In the genomic region with DNA sequence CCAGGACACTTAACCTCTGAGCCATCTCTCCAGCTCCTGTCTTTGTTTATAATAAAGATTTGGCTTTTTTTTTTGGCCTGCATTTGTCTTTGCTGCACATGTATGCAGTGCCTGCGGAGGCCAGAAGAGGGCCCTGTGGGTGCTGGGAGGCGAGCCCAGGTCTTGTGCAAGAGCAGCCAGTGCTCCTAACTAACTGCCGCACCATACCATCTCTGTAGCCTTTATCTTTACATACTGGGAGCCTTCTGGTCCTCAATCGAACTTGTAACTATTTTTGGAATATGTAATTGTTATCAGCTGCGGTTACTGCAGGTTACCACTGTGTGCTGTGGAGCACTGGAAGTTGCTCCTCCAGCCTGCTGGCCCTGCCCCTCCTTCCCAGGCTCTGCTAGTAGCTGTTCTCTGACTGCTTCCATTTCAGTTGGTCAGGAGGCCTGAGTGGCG, we compare ENCODE assay signal across 8 mouse cellular contexts. TPM values are rescaled to one million over a fixed set of nuclear protein-coding genes. Genes with fewer than 3 reads are reported as not detected.
DNase-seq lines count a peak whose midpoint lies in the region; ATAC-seq lines count a peak whose summit lies in the region.
"Had no signal": no experiment of that assay in that cellular context is flagged by ENCODE, and none has a peak within 500 bp of the region (broad histone marks: within the 10 kb centered on the region; RNA-seq: fewer than 3 reads in every experiment).

No protein-coding gene starts in this region.

- ATAC-seq in limb, embryonic 11.5 days (ENCODE audit: insufficient number of reproducible peaks, low FRiP score, low TSS enrichment, low read depth): no peak
- no peak for ATAC-seq in heart, embryonic 13.5 days (ENCODE audit: extremely low read depth, insufficient number of reproducible peaks, low FRiP score, low TSS enrichment)
- peak; percentile 46 for ATAC-seq in liver, embryonic 13.5 days (ENCODE audit: low read depth)

- H3K27ac ChIP-seq in limb, embryonic 11.5 days (replicated peaks; ENCODE audit: low read depth, low read length): no peak overlapping the region
- no peak overlapping the region for H3K27ac ChIP-seq in limb, embryonic 10.5 days
- peak overlapping the region; percentile 76 for H3K27ac ChIP-seq in heart, embryonic 13.5 days (replicated peaks)
- no peak overlapping the region for H3K27ac ChIP-seq in liver, embryonic 13.5 days

- H3K4me1 ChIP-seq in limb, embryonic 11.5 days (ENCODE audit: control insufficient read depth, insufficient read depth, low read length): peaks cover 10% of the 10 kb centered on the region
- H3K4me1 ChIP-seq in limb, embryonic 10.5 days: peaks cover 26% of the 10 kb centered on the region
- H3K4me1 ChIP-seq in heart, embryonic 13.5 days: peaks cover 64% of the 10 kb centered on the region
- H3K4me1 ChIP-seq in liver, embryonic 13.5 days (replicated peaks): peaks cover 64% of the 10 kb centered on the region

- H3K4me2 ChIP-seq in limb, embryonic 11.5 days (ENCODE audit: low read depth, severe bottlenecking): no peak overlapping the region
- H3K4me2 ChIP-seq in heart, embryonic 13.5 days: peak overlapping the region; percentile 13; the same call in 1 of the 2 replicates
- peak overlapping the region; percentile 32 for H3K4me2 ChIP-seq in liver, embryonic 13.5 days

- H3K9ac ChIP-seq in limb, embryonic 11.5 days (ENCODE audit: low read length): no peak overlapping the region
- H3K9ac ChIP-seq in heart, embryonic 13.5 days: peak overlapping the region; percentile 26
- H3K9ac ChIP-seq in liver, embryonic 13.5 days: 0 out of 2 replicates have a peak overlapping the region, but pooled peaks have one; percentile 4

- WGBS in limb, embryonic 11.5 days: 74% methylated on average over 6 of the region's 6 CpGs
- WGBS in limb, embryonic 10.5 days: 77% methylated on average over 6 of the region's 6 CpGs
- WGBS in heart, embryonic 13.5 days: 29% methylated on average over 6 of the region's 6 CpGs
- 14% methylated on average over 6 of the region's 6 CpGs for WGBS in liver, embryonic 13.5 days (ENCODE audit: insufficient replicate concordance)

- H3K4me3 ChIP-seq in limb, embryonic 11.5 days (ENCODE audit: low read depth, low read length): no peak overlapping the region
- H3K4me3 ChIP-seq in limb, embryonic 10.5 days: no peak overlapping the region
- H3K4me3 ChIP-seq in heart, embryonic 13.5 days: no peak overlapping the region
- 0 out of 2 replicates have a peak overlapping the region, but pooled peaks have one; percentile 3 for H3K4me3 ChIP-seq in liver, embryonic 13.5 days (replicated peaks)
- H3K4me3 ChIP-seq: myocyte had no signal

- peak; percentile 43 for DNase-seq in limb, embryonic 11.5 days (ENCODE audit: low spot score)
- DNase-seq in limb, embryonic 10.5 days (ENCODE audit: low spot score): no peak
- peak; percentile 58 for DNase-seq in R1 (ENCODE audit: low read depth, low spot score)
- DNase-seq in cerebellum, postnatal 36 days: peak; percentile 31 to 49
- peak; percentile 65 for DNase-seq in liver, embryonic 13.5 days
- peak; percentile 32 to 38 for DNase-seq in spleen, postnatal 36 days (ENCODE audit: low spot score in 2 of 2)

- peaks cover 2% of the 10 kb centered on the region for H3K36me3 ChIP-seq in limb, embryonic 11.5 days (ENCODE audit: control insufficient read depth, insufficient read depth, low read length)
- peaks cover 66% of the 10 kb centered on the region for H3K36me3 ChIP-seq in limb, embryonic 10.5 days
- peaks cover 37% of the 10 kb centered on the region for H3K36me3 ChIP-seq in heart, embryonic 13.5 days
- peaks cover 49% of the 10 kb centered on the region for H3K36me3 ChIP-seq in liver, embryonic 13.5 days

- no peaks in the 10 kb centered on the region for H3K27me3 ChIP-seq in limb, embryonic 11.5 days (ENCODE audit: control insufficient read depth, insufficient read depth, low read length)
- H3K27me3 ChIP-seq in limb, embryonic 10.5 days (ENCODE audit: low read depth, poor library complexity, severe bottlenecking): no peaks in the 10 kb centered on the region
- no peaks in the 10 kb centered on the region for H3K27me3 ChIP-seq in heart, embryonic 13.5 days (replicated peaks)
- no peaks in the 10 kb centered on the region for H3K27me3 ChIP-seq in liver, embryonic 13.5 days

- no peaks in the 10 kb centered on the region for H3K9me3 ChIP-seq in limb, embryonic 11.5 days (ENCODE audit: control insufficient read depth, low read length)
- H3K9me3 ChIP-seq in limb, embryonic 10.5 days (replicated peaks): no peaks in the 10 kb centered on the region
- no peaks in the 10 kb centered on the region for H3K9me3 ChIP-seq in heart, embryonic 13.5 days
- H3K9me3 ChIP-seq in liver, embryonic 13.5 days (replicated peaks): no peaks in the 10 kb centered on the region

RNA-seq across cellular contexts. Expression of a gene that starts 3.9 kb away (rescaled TPM):
- 41.8 and 52.8 TPM in 2 replicates for polyA plus RNA-seq in limb, embryonic 11.5 days (2014; fragmentation: Nextera tagmentation; extraction: Ambion mirVana)
- 81.3 and 91.8 TPM in 2 replicates for polyA plus RNA-seq in limb, embryonic 10.5 days (2016; fragmentation: Nextera tagmentation; extraction: Ambion mirVana)
- polyA plus RNA-seq in heart, embryonic 13.5 days (2015; fragmentation: Nextera tagmentation; extraction: Ambion mirVana): 44.6 and 47.5 TPM in 2 replicates
- 28.9 and 31.9 TPM in 2 replicates for polyA plus RNA-seq in liver, embryonic 13.5 days (2015; fragmentation: Nextera tagmentation; extraction: Ambion mirVana)

RNA-seq across cellular contexts. Expression of a gene that starts 6.1 kb away (rescaled TPM):
- 13.4 and 14.6 TPM in 2 replicates for polyA plus RNA-seq in limb, embryonic 11.5 days (2014; fragmentation: Nextera tagmentation; extraction: Ambion mirVana)
- polyA plus RNA-seq in limb, embryonic 10.5 days (2016; fragmentation: Nextera tagmentation; extraction: Ambion mirVana): 12.9 and 16.1 TPM in 2 replicates
- polyA plus RNA-seq in heart, embryonic 13.5 days (2015; fragmentation: Nextera tagmentation; extraction: Ambion mirVana): 6.4 and 9.1 TPM in 2 replicates
- polyA plus RNA-seq in liver, embryonic 13.5 days (2015; fragmentation: Nextera tagmentation; extraction: Ambion mirVana): 4.5 and 5.1 TPM in 2 replicates

RNA-seq across cellular contexts. Expression of a gene that starts 12.2 kb away (rescaled TPM):
- polyA plus RNA-seq in limb, embryonic 11.5 days (2014; fragmentation: Nextera tagmentation; extraction: Ambion mirVana): 2.1 and 4.5 TPM in 2 replicates
- polyA plus RNA-seq in limb, embryonic 10.5 days (2016; fragmentation: Nextera tagmentation; extraction: Ambion mirVana): 4.8 and 5.8 TPM in 2 replicates
- 8.9 and 9.5 TPM in 2 replicates for polyA plus RNA-seq in heart, embryonic 13.5 days (2015; fragmentation: Nextera tagmentation; extraction: Ambion mirVana)
- polyA plus RNA-seq in liver, embryonic 13.5 days (2015; fragmentation: Nextera tagmentation; extraction: Ambion mirVana): 0.28 and 0.56 TPM in 2 replicates

RNA-seq across cellular contexts. Expression of a gene that starts 42.7 kb away (rescaled TPM):
- polyA plus RNA-seq in limb, embryonic 11.5 days (2014; fragmentation: Nextera tagmentation; extraction: Ambion mirVana): 0.24 TPM in 1 of 2 replicates, not detected in the other
- polyA plus RNA-seq in limb, embryonic 10.5 days (2016; fragmentation: Nextera tagmentation; extraction: Ambion mirVana): 0.08 TPM in 1 of 2 replicates, not detected in the other
- polyA plus RNA-seq in heart, embryonic 13.5 days (2015; fragmentation: Nextera tagmentation; extraction: Ambion mirVana): 0.15 and 0.36 TPM in 2 replicates
- polyA plus RNA-seq in liver, embryonic 13.5 days (2015; fragmentation: Nextera tagmentation; extraction: Ambion mirVana): 0.05 TPM in 1 of 2 replicates, not detected in the other
